Mouse (Mus musculus) G1E (cell line): ENCODE data around the gene Sirt1. TPM values are rescaled to one million over a fixed set of nuclear protein-coding genes. Genes with fewer than 3 reads are reported as not detected.
"Not testable (repeated sequence)": the region's sequence is repeated elsewhere in the genome, so short reads cannot be mapped to it uniquely, and the experiment has no call there.

Experiments
- ATAC-seq: 2 replicates; pipeline ENCODE4 v1.8.0; 2016; ENCODE audit warnings: mild to moderate bottlenecking; ENCODE audit not compliant: insufficient number of reproducible peaks, poor library complexity, low FRiP score, severe bottlenecking; ENCODE audit errors: extremely low read depth
- DNase-seq: peaks from one replicate; pipeline ENCODE4 v3.0.0; 2012; ENCODE audit warnings: low spot score
- H3K27me3 ChIP-seq: 2 replicates; pipeline ENCODE4 v1.6.1; 2012; ENCODE audit warnings: mild to moderate bottlenecking, low read length, inconsistent platforms; ENCODE audit not compliant: insufficient read depth
- H3K36me3 ChIP-seq: replicated peaks from 2 replicates; pipeline ENCODE3; 2012; ENCODE audit warnings: mild to moderate bottlenecking, inconsistent platforms
- H3K4me1 ChIP-seq: 2 replicates; pipeline ENCODE4 v1.6.1; 2012; ENCODE audit warnings: low read depth, low read length, inconsistent platforms, mixed read lengths; ENCODE audit not compliant: insufficient read depth
- H3K4me3 ChIP-seq: 2 replicates; pipeline ENCODE4 v1.5.1; 2012; ENCODE audit warnings: low read depth, mild to moderate bottlenecking, inconsistent platforms, low read length, moderate library complexity, mixed read lengths
- H3K9me3 ChIP-seq: replicated peaks from 2 replicates; pipeline ENCODE4 v1.6.1; 2012; ENCODE audit warnings: inconsistent platforms
- CTCF ChIP-seq: IDR thresholded peaks from 2 replicates; pipeline ENCODE4 v1.5.1; 2012; ENCODE audit warnings: low read depth, low read length, inconsistent platforms, mixed read lengths
- GATA1 ChIP-seq: IDR thresholded peaks from 2 replicates; pipeline ENCODE4 v1.6.1; 2012; ENCODE audit warnings: borderline replicate concordance, low read length, inconsistent platforms, mixed read lengths
- GATA2 ChIP-seq: IDR thresholded peaks from 2 replicates; pipeline ENCODE4 v1.6.1; 2012; ENCODE audit warnings: low read depth, low read length, inconsistent platforms, borderline replicate concordance
- POLR2AphosphoS5 ChIP-seq: IDR thresholded peaks from 2 replicates; pipeline ENCODE4 v1.6.1; 2012; ENCODE audit warnings: low read depth, low read length, inconsistent platforms; ENCODE audit not compliant: insufficient replicate concordance
- TAL1 ChIP-seq: conservative IDR thresholded peaks from 2 replicates; pipeline ENCODE4 v1.6.1; 2012; ENCODE audit warnings: low read depth, low read length, inconsistent platforms, mixed read lengths
- polyA plus RNA-seq: library from polyadenylated mRNA; stranded (reverse); fragments of >175 nt; gene quantifications from 2 replicates; pipeline ENCODE4 v1.2.3, GENCODE M21; 2012
- total RNA-seq, 2 experiments: library from RNA; stranded (forward) in 1 of 2; stranded (reverse) in 1 of 2; fragments of 200-1000 nt in 1 of 2; fragments of >200 nt in 1 of 2; fragmentation: Nextera tagmentation in 1 of 2; gene quantifications; 2 replicates each; pipeline ENCODE4 v1.2.3; 2014 to 2017

Gene Sirt1
- total and polyA plus RNA-seq, 3 experiments: 1.8 to 38.5 (median 27.5) TPM

GRCm38 (mm10) chr10:63388948-63389347 is 7.4 kb upstream of the Sirt1 start:
- no peaks in the 10 kb centered on the region for H3K9me3 ChIP-seq
- H3K4me3 ChIP-seq: no peak overlapping the region
- no peak for ATAC-seq
- H3K36me3 ChIP-seq: no peaks in the 10 kb centered on the region
- H3K27me3 ChIP-seq: no peaks in the 10 kb centered on the region
- no peaks in the 10 kb centered on the region for H3K4me1 ChIP-seq
- DNase-seq: no peak
- TF ChIP-seq GATA1: no peak
- no peak for TF ChIP-seq CTCF
- TF ChIP-seq TAL1: no peak
- no peak for TF ChIP-seq POLR2AphosphoS5
- TF ChIP-seq GATA2: no peak

GRCm38 (mm10) chr10:63386991-63387390 is 5.5 kb upstream of the Sirt1 start:
- Histone ChIP-seq H3K36me3 (no peaks in the 10 kb centered on the region), H3K4me1 (peaks cover 6% of the 10 kb centered on the region; the same call in 1 of the 2 replicates), H3K9me3 (no peaks in the 10 kb centered on the region), H3K27me3 (no peaks in the 10 kb centered on the region), H3K4me3 (peak overlapping the region; percentile 73)
- no peak for DNase-seq
- TF ChIP-seq GATA1 (no peak), POLR2AphosphoS5 (no peak), GATA2 (no peak), TAL1 (no peak), CTCF (no peak)
- ATAC-seq: no peak

GRCm38 (mm10) chr10:63386444-63386843 is 4.9 kb upstream of the Sirt1 start:
- H3K9me3 ChIP-seq: no peaks in the 10 kb centered on the region
- ATAC-seq (peak; percentile 92), DNase-seq (peak; percentile 60)
- peak overlapping the region; percentile 73 for H3K4me3 ChIP-seq
- peaks cover 7% of the 10 kb centered on the region; the same call in 1 of the 2 replicates for H3K4me1 ChIP-seq
- no peaks in the 10 kb centered on the region for H3K27me3 ChIP-seq
- no peaks in the 10 kb centered on the region for H3K36me3 ChIP-seq
- TF ChIP-seq TAL1 (no peak), GATA2 (no peak), GATA1 (no peak), CTCF (no peak)

- H3K27me3 ChIP-seq, DNase-seq, H3K36me3 ChIP-seq, H3K9me3 ChIP-seq, ATAC-seq, H3K4me3 ChIP-seq, H3K4me1 ChIP-seq: not testable (repeated sequence)
Measured at GRCm38 (mm10) chr10:63385897-63386296, 4.4 kb upstream of the Sirt1 start.

GRCm38 (mm10) chr10:63382372-63383279 is 1.1 kb upstream of the Sirt1 start, which contains the start of gene Dnajc12:
TSS of gene Dnajc12 (plus strand) at chr10:63382443.
- DNase-seq (peak; percentile 49), ATAC-seq (peak; percentile 89)
- H3K36me3 ChIP-seq: no peaks in the 10 kb centered on the region
- H3K27me3 ChIP-seq: no peaks in the 10 kb centered on the region
- peaks cover 10% of the 10 kb centered on the region; the same call in 1 of the 2 replicates for H3K4me1 ChIP-seq
- no peak for TF ChIP-seq GATA2
- TF ChIP-seq GATA1: no peak
- no peak for TF ChIP-seq POLR2AphosphoS5
- no peak for TF ChIP-seq CTCF
- no peak for TF ChIP-seq TAL1
- H3K4me3 ChIP-seq: peak within 1 kb of the TSS; percentile 67
- H3K9me3 ChIP-seq: no peaks in the 10 kb centered on the region

GRCm38 (mm10) chr10:63378948-63379680 is 2.4 kb downstream of the Sirt1 start:
- Histone ChIP-seq H3K27me3 (no peaks in the 10 kb centered on the region), H3K4me3 (no peak overlapping the region), H3K36me3 (no peaks in the 10 kb centered on the region), H3K4me1 (peaks cover 11% of the 10 kb centered on the region; the same call in 1 of the 2 replicates), H3K9me3 (no peaks in the 10 kb centered on the region)
- no peak for TF ChIP-seq TAL1
- TF ChIP-seq POLR2AphosphoS5: no peak
- no peak for TF ChIP-seq GATA1
- no peak for TF ChIP-seq CTCF
- no peak for TF ChIP-seq GATA2
- ATAC-seq (no peak), DNase-seq (no peak)
